Mouse (Mus musculus): Measurements from ENCODE around the gene Snx14.

Snx14 gene

DNA sequence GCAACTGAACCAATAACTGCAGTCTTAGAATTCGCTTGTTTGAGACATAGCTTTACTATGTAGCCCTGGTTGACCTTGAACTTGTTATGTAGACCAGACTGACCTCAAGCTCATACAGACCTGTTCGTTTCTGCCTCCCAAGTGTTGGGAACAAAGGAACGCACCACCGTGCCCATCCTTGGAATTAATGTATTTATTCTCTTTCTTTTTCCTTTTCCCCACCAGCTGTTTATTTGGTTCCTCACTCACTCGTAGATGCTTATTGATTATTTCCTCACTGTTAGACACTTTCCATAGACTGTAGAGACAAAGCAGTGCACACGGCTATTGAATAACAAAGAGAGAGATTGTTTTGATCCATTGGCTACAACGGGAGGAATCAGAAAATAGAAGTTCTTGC lies 96.5 kb downstream of the Snx14 start:
- DNase-seq: no peak

DNA sequence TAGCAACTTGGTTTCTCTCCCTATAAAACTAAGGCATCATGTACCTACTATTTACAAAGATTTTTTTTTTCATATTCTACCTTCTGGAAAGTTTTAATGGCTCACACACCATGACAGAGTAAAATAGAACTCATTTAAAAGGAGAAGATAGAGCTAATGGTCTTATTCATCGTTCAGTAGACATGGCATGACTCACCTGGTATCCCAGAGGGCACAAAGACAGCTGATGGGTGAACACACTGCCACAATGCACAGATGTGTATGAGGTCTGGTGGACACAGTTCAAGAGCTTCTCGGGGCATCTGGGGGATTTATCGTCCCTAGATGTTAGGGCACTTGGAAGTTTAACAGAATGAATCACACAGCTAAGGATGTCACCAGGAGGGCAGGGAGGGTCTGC lies 97.9 kb downstream of the Snx14 start:
- no peak for DNase-seq

DNA sequence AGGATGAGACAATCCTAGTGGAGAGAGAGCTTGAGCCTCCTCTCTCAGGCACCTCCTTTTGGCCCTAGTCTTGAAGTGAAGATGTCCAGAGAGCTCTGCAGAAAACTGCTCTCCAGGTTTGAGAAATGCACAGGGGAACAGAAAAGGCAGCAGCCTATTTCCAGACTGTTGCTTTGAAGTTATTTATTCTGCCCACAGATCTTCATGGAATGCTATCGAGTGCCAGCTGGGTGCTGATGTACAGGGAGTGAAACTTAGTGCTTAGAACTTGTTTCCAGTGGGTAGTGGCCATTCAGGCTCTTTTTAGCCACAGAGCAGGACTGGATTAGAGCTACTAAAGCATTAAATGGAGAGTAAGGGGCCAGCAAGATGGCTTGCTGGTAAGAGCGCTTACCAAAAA lies 102.9 kb downstream of the Snx14 start:
- no peak for DNase-seq

DNA sequence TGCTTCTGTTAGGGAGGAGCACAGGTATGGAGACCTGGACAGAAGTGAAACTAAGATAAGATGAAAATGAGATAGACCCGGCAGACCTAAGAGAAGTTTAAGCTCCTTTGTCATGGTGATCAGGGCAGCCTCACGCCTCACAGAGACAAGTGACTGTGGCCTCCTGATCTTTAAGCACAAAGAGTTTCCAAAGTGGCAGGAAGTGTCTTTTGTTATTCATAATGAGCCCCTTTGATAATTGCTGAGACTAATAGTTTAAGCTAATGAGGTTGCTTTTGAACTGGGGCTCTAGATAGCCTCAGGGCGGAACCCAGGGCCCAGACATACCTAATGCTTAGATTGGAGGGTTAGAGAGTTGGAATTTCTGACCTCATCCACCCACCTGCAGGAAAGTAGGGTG lies 106.3 kb downstream of the Snx14 start:
- no peak for DNase-seq

DNA sequence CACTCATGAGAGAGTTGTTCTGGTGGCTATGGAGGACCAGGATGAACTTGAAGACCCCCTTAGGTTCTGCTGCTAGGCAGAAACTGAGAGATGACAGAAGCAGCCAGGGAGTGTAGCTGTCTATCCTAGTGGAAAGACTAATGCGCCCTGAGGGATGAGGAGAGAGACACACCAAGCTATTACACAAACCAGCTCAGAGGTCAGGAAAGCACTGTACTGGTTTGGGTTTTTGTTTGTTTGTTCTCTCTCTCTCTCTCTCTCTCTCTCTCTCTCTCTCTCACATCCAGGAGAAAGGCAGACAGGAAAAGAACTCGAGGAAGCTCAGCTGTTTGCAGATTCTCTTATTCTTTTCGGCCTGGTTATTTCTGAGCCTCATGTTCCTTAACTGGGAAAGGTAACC lies 108.4 kb downstream of the Snx14 start:
- DNase-seq: no peak

DNA sequence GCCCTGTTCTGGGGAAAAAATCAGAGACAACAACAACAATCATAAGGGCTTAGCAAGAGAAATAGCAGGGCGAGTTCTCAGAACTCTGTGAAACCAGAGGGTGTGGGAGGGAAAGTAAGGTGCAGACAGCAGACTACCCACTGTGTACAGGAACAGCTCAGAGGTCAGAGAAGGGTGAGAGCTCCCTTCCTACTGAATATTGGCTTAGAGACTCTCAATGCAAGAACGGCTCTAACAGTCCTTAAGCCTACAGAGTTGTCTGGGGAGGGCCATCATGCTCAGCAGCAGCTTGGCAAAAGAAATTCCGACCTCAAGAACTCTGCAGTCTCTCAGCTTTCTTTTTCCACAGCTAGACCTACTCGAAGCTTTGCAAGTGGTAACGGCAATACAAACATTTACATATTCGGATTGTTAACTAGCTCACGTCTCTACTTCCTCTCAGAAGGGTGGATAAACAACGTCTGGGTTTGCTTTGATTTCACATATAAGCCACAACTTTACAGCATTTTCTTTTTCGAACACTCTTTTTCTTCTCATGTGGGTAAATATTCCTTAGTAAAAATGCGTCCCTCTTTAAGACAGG lies 109.5 kb downstream of the Snx14 start:
- DNase-seq: no peak

DNA sequence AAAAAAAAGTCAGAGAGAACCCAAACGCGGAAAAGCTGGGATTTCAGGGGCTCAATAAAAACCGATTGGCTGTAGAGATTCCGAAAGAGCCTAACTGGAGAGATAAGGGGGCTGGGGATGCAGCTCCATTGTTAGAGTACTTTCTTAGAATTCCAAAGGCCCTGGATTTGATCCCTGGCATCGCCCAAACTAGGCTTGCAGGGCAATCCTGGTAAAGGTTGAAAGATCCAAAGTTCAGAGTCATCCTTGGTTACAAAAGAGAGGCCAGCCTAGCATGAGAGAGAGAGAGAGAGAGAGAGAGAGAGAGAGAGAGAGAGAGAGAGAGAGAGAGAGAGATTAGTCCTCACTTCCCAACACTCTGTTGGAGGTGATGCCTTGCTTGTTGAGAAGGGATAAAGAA lies 110.1 kb downstream of the Snx14 start:
- no peak for DNase-seq

DNA sequence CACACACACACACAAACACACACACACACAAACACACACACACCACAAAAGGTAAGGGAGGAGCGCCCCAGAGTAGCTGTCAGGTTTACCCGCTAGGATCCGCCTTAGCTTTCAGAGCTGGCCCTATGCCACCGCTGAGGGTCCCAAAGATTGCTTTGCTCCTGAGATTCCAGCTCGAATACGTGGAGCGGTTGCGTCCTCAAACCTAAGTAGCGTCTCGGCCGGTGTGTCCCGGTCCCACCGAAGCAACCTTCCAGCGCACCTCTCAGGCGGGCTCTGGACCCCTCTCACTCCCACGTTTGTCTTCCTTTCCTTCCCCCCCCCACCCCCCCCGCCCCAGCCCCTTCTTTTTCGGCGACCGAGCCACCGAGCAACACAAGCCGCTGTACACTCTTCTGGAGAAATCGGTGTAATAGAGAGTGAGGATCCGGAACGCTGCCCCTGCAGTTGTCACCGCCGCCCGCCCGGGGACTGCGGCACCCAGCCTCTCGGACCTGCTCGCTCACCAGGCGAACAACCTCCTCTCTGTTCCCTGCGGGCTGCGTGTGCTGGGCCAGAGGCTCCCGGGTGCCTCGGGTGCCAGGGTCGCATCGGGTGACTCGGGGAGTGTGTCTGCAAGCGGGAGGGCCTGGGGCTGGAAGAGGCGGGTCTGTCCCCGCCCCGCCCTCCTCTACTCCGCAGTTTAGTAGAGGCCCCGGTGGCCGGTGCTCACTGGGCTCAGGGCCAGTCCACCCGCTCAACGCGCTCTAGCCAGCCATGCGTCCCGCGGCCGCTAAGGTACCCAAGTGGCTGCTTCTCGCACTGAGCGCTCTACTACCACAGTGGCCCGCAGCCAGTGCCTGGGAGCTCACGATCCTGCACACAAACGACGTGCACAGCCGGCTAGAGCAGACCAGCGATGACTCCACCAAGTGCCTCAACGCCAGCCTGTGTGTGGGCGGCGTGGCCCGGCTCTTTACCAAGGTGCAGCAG lies 111.5 kb downstream of the Snx14 start, which contains the start of gene Nt5e:
Nt5e (plus strand) TSS at position 268 of the 972 bp plus-strand sequence.
- DNase-seq: peak; percentile 84

Measured in kidney, postnatal 10 days (tissue).